Mouse (Mus musculus) layer of hippocampus, adult 9-11 months (tissue): Measurements from ENCODE around the gene Tnrc6b.

ENCODE experiments used
- DNase-seq: peaks from one replicate; pipeline ENCODE4 v3.0.0; 2022

Tnrc6b gene

DNA sequence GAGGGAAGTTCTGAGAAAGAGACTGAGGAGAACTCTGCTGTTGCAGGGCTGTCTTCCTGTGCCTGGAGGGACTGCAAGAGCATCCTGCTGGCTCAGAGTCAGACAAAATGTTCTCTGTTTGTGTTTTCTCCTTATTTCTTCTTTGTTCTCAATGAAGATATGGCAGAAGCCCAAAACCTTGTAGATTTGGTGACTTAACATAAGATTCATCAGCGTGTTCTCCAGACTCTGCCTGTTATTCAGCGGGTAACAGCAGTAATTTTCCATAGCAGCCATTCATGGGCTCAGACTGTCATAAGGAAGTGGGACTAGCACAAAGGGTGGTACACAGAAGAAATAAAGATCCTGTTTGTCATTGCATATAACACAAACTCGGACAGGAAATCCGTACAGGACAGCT lies 268.5 kb downstream of the Tnrc6b start:
- DNase-seq, result peak; percentile 23

DNA sequence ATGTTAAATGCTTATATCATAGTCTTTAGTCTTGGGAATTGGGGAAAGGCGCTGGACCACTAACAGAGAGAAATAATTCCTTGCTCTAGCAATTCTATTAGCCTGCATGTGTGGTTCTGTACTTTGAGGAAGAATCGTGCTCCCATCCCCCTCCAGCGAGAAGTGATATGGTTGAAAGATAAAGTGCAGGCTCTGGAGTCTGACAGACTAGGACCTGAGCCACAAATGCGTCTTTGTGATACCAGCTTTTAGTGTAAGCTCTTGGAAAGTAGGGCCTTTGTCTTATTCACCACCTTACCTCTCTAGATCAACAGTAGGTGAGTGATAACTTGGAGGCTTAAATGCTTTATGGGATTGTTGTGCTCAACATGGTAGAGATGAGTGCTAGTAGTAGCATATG lies 270.1 kb downstream of the Tnrc6b start:
- no peak for DNase-seq

DNA sequence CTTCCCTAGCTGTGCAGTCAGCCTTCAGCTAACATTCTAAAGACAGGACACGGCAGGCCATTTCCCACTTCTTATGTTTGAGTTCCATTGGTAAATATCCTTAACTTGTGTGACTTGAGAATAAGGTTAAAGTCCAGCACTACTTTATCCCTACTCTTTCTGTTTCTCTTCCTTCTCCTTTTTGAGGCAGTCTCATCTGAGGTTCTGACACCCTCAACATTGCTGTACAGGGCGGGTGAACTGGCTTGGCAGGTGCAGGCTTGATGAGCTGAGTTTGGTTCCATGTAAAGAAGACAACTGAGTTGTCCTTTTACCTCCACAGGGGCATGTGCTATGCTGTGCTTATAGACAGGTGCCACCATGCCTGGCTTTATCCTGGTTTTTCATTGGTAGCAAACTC lies 272.2 kb downstream of the Tnrc6b start:
- DNase-seq, result no peak

DNA sequence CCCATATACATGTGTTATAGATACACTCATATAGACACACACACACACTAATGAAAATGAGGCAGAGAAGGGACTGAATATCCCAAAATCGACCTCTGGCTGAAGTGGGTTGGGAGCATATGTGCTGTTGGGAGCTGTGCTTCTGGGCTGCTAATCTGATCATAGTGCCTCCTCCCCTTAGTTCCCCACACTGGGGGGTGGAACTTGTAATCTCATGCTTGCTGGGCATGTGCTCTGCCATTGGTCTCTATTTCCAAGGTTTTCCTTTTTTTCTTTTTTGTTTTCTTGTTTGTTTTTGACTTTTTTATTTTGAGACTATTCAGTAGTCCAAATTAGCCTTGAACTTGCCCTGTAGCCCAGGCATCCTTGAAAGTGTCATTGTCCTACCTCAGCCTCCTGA lies 277.2 kb downstream of the Tnrc6b start:
- DNase-seq, result no peak

DNA sequence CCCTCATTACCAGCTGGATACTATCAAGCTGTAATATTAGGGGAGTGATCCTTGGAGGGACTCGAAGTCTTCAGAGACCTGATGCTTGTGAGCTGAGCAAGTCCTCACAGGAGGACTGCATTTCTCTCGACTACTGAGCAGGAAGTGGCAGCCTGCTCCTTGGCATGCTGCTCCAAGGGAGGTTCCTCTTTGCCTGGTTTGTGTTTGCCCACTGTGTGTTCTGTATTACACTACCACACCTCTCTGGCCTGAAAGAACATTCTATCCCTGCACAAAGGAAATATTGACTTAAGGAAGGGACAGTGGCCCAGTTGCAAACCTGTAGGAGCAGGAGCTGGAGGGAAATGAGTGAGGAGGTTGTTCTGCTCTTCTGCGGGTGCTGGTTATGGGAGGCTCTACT lies 278.6 kb downstream of the Tnrc6b start:
- DNase-seq, result no peak
